Mouse (Mus musculus) olfactory bulb, adult 2 months (tissue): ENCODE data around the gene Plk5.

Experiments
- CTCF ChIP-seq: fragments of 200-500 bp; IDR thresholded peaks from 2 replicates; pipeline ENCODE4 v1.5.1; 2012; ENCODE audit warnings: low read depth, mild to moderate bottlenecking, low read length, moderate library complexity; ENCODE audit not compliant: insufficient read depth
- POLR2A ChIP-seq: fragments of 200-500 bp; IDR thresholded peaks from 2 replicates; pipeline ENCODE4 v1.6.1; 2012; ENCODE audit warnings: mild to moderate bottlenecking, low read depth, low read length, moderate library complexity; ENCODE audit not compliant: insufficient read depth

GRCm38 (mm10) chr10:80387522-80387959 is 31.3 kb downstream of the Plk5 start, which contains the start of gene Mex3d:
- TF ChIP-seq CTCF (no peak), POLR2A (0 out of 2 replicates have a peak, but pooled peaks have one; percentile 26)
